Mouse (Mus musculus) stomach, postnatal 0 days (tissue): ENCODE data around the gene Trappc4.

Experiments used
- CTCF ChIP-seq: IDR thresholded peaks from 2 replicates; pipeline ENCODE4 v1.5.1; 2016; ENCODE audit warnings: antibody characterized with exemption, low read depth, mild to moderate bottlenecking, moderate library complexity
- EP300 ChIP-seq: optimal IDR thresholded peaks from 2 replicates; pipeline ENCODE3; 2016; ENCODE audit warnings: antibody characterized with exemption

DNA sequence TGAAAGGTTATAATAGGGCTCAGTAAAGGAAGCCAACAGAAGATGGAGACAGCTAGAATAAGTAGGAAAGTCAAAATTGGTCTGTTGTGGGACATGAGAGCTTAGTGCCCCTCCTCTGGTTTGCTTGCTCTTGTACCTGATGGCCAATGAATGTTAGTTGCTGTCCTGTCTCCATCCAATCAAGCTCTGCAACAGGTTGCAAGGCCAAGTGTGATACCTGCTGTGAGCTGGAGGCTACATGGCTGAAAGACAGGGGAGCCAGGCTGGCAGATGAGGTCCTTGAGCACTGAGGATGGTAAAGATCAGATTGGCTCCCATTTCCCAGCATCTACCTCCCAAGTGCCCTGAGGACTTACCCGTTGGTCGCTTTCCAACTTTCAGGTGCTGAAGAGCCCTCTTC, 5.4 kb upstream of the Trappc4 start:
- no peak for TF ChIP-seq CTCF
- no peak for TF ChIP-seq EP300
